Mouse (Mus musculus) neural tube, embryonic 12.5 days (tissue): Measurements from ENCODE around the gene Atl2. TPM values are rescaled to one million over a fixed set of nuclear protein-coding genes. Genes with fewer than 3 reads are reported as not detected.

Experiments
- ATAC-seq: fragments of 200-750 bp; cut with Nextera tagmentation; 2 replicates; pipeline ENCODE4 v1.8.0; 2017; ENCODE audit warnings: low read depth, mild to moderate bottlenecking, moderate TSS enrichment, moderate library complexity; ENCODE audit not compliant: low FRiP score
- H3K27ac ChIP-seq: fragments of 300-500 bp; sonication (generic); 2 replicates; pipeline ENCODE4 v1.5.1; 2016
- H3K27me3 ChIP-seq: fragments of 300-500 bp; sonication (generic); replicated peaks from 2 replicates; pipeline ENCODE4 v1.6.1; 2016; ENCODE audit warnings: mild to moderate bottlenecking
- H3K36me3 ChIP-seq: fragments of 300-500 bp; sonication (generic); 2 replicates; pipeline ENCODE4 v1.6.1; 2016; ENCODE audit warnings: mild to moderate bottlenecking
- H3K4me1 ChIP-seq: fragments of 300-500 bp; sonication (generic); 2 replicates; pipeline ENCODE4 v1.6.1; 2016
- H3K4me2 ChIP-seq: fragments of 300-500 bp; sonication (generic); replicated peaks from 2 replicates; pipeline ENCODE4 v1.6.1; 2016; ENCODE audit warnings: mild to moderate bottlenecking
- H3K4me3 ChIP-seq: fragments of 300-500 bp; sonication (generic); 2 replicates; pipeline ENCODE4 v1.5.1; 2016
- H3K9ac ChIP-seq: fragments of 300-500 bp; sonication (generic); 2 replicates; pipeline ENCODE4 v1.6.1; 2016; ENCODE audit warnings: mild to moderate bottlenecking
- H3K9me3 ChIP-seq: fragments of 300-500 bp; sonication (generic); 2 replicates; pipeline ENCODE4 v1.6.1; 2016; ENCODE audit warnings: mild to moderate bottlenecking
- WGBS: fragments of 180-500 bp; shearing (Covaris S2); methylation state at CpG from one replicate; pipeline ENCODE4 v1.1.7; 2016; 5-methylcytosine and 5-hydroxymethylcytosine counted together
- polyA plus RNA-seq: library from polyadenylated mRNA; unstranded; fragments of >200 nt; fragmentation: Nextera tagmentation; extraction: Ambion mirVana; gene quantifications from 2 replicates; pipeline ENCODE4 v1.2.1, GENCODE M21; 2016

The Atl2 gene
- polyA plus RNA-seq, 1 experiment from 2014 or later = 39.2 TPM

DNA sequence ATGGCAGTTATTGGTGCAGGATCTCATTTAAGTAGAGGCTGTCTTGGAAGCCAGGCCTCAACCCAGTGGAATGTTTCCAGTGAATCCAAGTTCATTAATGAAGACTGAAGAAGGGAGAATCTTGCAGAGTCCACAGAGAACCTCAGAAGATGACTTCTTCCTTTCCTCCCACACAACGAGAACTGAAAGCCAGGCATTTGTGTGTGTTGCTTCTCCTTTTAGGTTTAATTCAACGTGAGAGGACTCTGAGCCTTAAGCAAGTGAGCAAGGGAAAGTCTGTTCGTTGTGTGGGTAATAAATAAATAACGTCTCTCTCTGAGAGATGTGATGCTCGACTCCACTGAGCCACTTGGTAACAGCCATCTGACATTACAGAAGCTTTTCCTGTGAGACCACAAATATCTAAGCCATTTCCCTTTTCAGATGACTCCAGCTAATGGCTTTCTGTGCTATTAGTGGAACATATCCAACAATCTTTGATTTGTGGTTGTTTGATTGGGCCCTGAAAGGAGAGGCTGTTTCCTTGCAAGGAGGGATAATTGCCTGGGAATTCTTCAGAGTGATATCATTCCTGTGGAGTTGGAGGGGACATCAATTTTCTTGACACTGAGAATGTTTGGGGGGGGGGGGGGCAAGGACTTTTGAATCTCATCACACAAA lies 60.1 kb downstream of the Atl2 start:
- ATAC-seq = no peak
- Histone ChIP-seq H3K4me3 (no peak overlapping the region), H3K9me3 (no peaks in the 10 kb centered on the region), H3K27ac (no peak overlapping the region), H3K4me1 (no peaks in the 10 kb centered on the region), H3K36me3 (no peaks in the 10 kb centered on the region), H3K9ac (no peak overlapping the region), H3K4me2 (no peak overlapping the region), H3K27me3 (no peaks in the 10 kb centered on the region)
- WGBS = 45% methylated on average over 5 of the region's 5 CpGs

DNA sequence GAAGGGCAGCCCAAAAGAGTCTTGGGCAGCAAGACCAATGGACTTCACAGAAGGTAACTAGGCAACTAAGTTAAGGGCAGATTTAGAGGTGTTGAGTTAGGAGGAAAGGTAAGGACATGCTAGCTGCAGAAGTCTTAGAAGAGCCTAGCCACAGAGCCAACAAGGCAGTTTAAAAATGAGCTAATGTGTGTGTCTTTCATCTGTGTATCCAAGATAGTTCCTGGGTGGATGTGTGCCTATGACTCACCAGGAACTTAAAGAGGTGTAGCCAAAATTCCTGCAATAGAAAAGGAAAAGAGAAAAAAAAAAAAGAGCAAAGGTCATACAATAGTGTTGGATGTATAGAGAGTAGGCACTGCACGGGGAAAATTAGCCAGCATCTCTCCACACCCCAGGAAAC lies 63.6 kb downstream of the Atl2 start:
- Histone ChIP-seq H3K9me3 (no peaks in the 10 kb centered on the region), H3K4me3 (no peak overlapping the region), H3K4me2 (no peak overlapping the region), H3K9ac (no peak overlapping the region), H3K27ac (no peak overlapping the region), H3K36me3 (no peaks in the 10 kb centered on the region), H3K27me3 (no peaks in the 10 kb centered on the region), H3K4me1 (no peaks in the 10 kb centered on the region)
- no peak for ATAC-seq
- WGBS = 84% methylated on average over 1 of the region's 1 CpGs

DNA sequence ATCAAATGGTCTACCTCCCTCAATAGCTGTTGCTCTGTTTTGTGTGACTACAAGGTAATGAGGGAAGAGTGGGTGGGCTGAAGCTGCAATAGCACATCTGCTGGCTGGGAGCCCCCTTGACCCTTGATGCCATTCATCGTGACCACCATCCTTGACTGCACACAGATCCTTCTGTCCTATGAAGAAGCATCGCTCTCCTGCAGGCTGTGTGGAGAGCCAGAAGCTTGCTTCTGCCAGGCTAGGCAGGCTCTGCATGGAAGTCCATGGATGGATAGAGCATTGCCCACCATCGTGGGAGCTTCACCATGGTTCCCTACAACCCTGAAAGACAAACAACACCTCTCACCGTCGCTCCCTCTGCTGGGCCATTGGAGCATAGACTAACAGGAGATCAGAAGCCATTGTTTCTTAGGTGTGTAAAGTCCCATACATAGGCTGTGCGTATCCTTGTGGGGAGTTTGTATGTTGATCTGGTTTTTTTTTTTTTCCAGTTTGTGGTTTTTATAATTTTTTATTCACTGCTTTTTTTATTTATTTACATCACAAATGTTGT lies 69.4 kb downstream of the Atl2 start:
- 71% methylated on average over 6 of the region's 6 CpGs for WGBS
- ATAC-seq = no peak
- Histone ChIP-seq H3K4me3 (no peak overlapping the region), H3K36me3 (no peaks in the 10 kb centered on the region), H3K27ac (no peak overlapping the region), H3K9me3 (no peaks in the 10 kb centered on the region), H3K4me1 (no peaks in the 10 kb centered on the region), H3K9ac (no peak overlapping the region), H3K27me3 (peaks cover 2% of the 10 kb centered on the region), H3K4me2 (no peak overlapping the region)

DNA sequence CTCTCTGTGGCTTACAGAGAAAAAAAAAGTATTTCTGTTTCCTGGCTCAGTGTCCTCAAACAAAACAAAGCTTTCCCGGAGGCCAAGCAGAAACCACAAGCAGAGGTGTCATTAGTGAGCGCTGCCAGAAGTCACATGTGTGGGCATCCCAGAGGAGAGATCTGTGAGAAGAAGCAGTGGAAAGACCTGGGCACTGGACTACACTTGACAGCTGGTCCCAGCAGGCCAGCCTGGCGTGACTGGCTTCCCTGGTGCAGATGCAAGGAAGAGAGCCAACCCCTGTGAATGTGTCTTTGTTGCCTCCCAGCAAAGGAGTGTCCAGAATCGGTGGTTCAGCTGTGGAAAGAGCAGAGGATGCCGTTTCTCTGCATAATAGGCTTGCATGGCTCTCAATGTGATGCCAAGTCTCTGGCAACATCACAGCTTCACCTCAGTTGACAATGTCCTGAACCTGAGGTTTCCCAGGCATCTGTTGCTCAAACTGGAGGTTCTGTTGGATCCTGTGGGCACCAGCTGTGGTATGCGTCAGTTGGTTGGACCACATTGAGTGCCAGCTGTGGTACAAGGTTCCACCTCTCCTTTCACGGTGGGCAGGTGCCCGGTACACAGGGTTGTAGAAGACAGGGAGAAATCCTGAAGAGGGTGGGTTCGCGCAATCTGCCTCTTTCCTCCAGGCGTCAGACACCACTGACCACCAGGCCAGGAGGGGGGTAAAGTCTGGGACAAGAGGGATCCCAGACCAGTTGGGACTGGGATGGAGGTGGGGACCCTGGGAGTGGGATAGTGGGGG lies 70.5 kb downstream of the Atl2 start:
- WGBS = 82% methylated on average over 11 of the region's 11 CpGs
- Histone ChIP-seq H3K27me3 (peaks cover 11% of the 10 kb centered on the region), H3K36me3 (no peaks in the 10 kb centered on the region), H3K27ac (no peak overlapping the region), H3K9me3 (no peaks in the 10 kb centered on the region), H3K4me2 (no peak overlapping the region), H3K4me3 (no peak overlapping the region), H3K4me1 (no peaks in the 10 kb centered on the region), H3K9ac (no peak overlapping the region)
- ATAC-seq = no peak

DNA sequence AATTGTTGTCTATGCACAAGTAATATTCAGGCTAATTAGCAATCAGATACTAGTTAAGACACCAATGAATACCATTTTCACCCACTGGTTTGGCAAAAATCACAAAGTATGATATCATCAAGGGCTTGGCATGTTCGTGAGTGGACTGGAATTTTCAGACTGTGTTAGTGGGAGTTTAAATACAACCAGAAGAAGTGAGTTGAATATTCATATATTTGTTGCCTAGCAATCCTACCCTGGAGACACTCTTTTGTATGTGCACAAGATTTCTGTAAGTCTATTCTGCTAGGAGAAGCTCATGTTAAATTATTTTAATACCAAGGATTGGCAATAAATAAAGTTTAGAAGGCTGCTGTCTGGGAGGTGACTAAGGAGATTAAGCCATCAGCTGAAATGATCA lies 71.5 kb downstream of the Atl2 start:
- Histone ChIP-seq H3K27ac (no peak overlapping the region), H3K4me2 (no peak overlapping the region), H3K4me3 (no peak overlapping the region), H3K27me3 (peaks cover 20% of the 10 kb centered on the region), H3K4me1 (no peaks in the 10 kb centered on the region), H3K36me3 (no peaks in the 10 kb centered on the region), H3K9ac (no peak overlapping the region), H3K9me3 (no peaks in the 10 kb centered on the region)
- 86% methylated on average over 1 of the region's 1 CpGs for WGBS
- ATAC-seq = no peak

DNA sequence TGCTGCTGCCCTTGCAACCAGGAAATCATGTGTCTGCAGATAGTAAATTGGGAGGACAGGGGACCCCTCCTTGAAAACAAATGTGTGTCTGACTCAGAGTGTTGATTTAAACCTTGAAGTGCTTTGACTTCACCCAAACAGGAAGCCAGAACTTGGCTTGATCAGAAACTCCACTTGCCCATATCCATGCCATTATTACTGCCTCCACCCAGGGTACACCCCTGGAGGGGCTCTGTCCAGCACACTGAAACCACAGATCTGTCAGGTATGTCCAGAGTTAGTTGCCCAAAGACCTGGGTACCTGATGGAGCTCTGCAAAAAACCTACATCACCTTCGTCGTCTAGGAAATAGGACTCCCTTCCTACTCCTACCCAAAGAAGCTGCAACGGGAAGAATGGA lies 77.0 kb downstream of the Atl2 start:
- Histone ChIP-seq H3K4me2 (no peak overlapping the region), H3K36me3 (no peaks in the 10 kb centered on the region), H3K4me1 (peaks cover 6% of the 10 kb centered on the region), H3K9me3 (no peaks in the 10 kb centered on the region), H3K27ac (no peak overlapping the region), H3K9ac (no peak overlapping the region), H3K4me3 (no peak overlapping the region), H3K27me3 (peaks cover 22% of the 10 kb centered on the region)
- 30% methylated on average over 3 of the region's 3 CpGs for WGBS
- no peak for ATAC-seq

DNA sequence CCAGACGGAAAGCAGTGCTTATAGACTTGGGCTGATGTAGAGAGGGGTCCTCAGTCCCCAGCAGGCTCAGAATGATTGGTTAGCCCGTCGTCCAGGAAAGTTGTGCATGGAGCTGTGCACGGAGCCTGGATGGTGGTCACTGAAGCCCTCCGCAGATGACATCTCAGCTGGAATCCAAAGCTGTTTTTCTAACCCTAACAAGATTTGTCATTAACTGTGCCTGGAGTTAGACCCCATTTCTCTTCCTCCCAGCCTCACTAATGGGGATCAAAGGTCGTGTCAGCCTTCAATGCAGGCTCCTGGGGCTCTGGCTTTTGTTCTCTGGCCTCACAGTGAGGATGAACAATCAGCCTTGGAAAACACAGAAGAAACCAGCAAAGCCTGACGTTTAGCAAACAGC lies 77.9 kb downstream of the Atl2 start:
- no peak for ATAC-seq
- H3K9ac ChIP-seq = no peak overlapping the region
- no peak overlapping the region for H3K4me3 ChIP-seq
- no peaks in the 10 kb centered on the region for H3K36me3 ChIP-seq
- 1% methylated on average over 7 of the region's 7 CpGs for WGBS
- no peak overlapping the region for H3K4me2 ChIP-seq
- peaks cover 22% of the 10 kb centered on the region for H3K27me3 ChIP-seq
- no peak overlapping the region for H3K27ac ChIP-seq
- H3K9me3 ChIP-seq = no peaks in the 10 kb centered on the region
- peaks cover 6% of the 10 kb centered on the region for H3K4me1 ChIP-seq

DNA sequence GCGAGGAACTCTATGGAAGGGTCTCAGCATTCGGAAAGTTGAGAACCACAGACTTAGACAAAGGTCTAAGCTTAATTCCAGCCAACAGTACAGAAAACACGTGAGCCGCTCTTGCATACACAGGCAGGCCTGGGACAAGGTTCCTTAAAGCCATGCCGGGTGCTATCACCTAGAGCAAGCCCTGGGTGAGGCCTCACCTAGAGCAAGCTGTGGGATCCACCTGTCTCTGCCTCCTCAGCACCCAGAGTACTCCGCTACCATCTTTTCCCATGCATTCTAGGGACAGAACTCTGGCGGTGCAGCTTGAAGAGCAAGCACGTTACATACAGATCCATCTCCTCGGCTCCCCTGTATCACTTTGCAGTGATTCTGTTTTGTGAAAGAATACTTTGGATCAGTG lies 78.4 kb downstream of the Atl2 start:
- no peaks in the 10 kb centered on the region for H3K9me3 ChIP-seq
- no peak overlapping the region for H3K9ac ChIP-seq
- no peak for ATAC-seq
- peaks cover 22% of the 10 kb centered on the region for H3K27me3 ChIP-seq
- H3K36me3 ChIP-seq = no peaks in the 10 kb centered on the region
- no peak overlapping the region for H3K27ac ChIP-seq
- peaks cover 6% of the 10 kb centered on the region for H3K4me1 ChIP-seq
- H3K4me3 ChIP-seq = no peak overlapping the region
- H3K4me2 ChIP-seq = no peak overlapping the region
- 62% methylated on average over 9 of the region's 9 CpGs for WGBS

DNA sequence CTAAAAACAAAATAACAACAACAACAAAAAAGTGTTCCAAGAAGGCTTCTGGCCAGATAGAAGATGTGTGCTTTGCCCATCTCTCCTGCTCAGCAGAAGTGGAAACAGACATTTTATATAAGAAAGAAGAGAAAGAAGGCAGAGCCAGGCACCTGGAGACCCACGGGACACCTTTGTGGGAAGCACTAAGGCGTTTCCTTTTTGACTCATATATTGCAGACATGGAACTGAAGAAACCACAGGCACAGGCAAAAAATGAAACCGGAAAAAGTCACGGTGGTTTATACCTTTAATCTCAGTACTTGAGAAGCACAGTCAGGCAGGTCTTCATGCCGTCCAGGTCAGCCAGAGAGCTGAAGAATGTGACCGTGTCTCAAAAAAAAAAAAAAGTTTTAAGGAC lies 79.0 kb downstream of the Atl2 start:
- Histone ChIP-seq H3K27me3 (peaks cover 22% of the 10 kb centered on the region), H3K36me3 (no peaks in the 10 kb centered on the region), H3K27ac (no peak overlapping the region), H3K4me2 (no peak overlapping the region), H3K4me1 (peaks cover 6% of the 10 kb centered on the region), H3K4me3 (no peak overlapping the region), H3K9me3 (no peaks in the 10 kb centered on the region), H3K9ac (no peak overlapping the region)
- ATAC-seq = no peak
- WGBS = 82% methylated on average over 6 of the region's 6 CpGs

DNA sequence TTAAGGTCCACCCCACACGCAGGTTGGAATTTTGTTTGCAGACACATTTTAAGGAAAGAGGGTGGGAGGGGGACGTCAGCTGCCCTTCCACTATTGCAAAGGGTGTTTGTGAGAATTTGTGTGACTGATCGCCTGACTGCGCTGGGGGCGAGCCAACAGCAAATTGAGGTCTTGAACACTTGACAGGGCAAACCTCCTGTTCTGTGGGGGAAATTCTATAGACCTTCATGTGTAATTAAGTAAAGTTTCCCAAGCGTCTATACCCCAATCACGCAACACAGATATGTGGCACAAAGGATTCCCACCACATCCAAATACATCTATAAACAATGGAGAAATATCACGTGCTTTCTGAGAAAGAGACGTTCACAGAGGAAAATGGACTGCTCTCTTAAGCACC lies 85.5 kb downstream of the Atl2 start:
- ATAC-seq = no peak
- no peaks in the 10 kb centered on the region for H3K9me3 ChIP-seq
- no peaks in the 10 kb centered on the region for H3K36me3 ChIP-seq

DNA sequence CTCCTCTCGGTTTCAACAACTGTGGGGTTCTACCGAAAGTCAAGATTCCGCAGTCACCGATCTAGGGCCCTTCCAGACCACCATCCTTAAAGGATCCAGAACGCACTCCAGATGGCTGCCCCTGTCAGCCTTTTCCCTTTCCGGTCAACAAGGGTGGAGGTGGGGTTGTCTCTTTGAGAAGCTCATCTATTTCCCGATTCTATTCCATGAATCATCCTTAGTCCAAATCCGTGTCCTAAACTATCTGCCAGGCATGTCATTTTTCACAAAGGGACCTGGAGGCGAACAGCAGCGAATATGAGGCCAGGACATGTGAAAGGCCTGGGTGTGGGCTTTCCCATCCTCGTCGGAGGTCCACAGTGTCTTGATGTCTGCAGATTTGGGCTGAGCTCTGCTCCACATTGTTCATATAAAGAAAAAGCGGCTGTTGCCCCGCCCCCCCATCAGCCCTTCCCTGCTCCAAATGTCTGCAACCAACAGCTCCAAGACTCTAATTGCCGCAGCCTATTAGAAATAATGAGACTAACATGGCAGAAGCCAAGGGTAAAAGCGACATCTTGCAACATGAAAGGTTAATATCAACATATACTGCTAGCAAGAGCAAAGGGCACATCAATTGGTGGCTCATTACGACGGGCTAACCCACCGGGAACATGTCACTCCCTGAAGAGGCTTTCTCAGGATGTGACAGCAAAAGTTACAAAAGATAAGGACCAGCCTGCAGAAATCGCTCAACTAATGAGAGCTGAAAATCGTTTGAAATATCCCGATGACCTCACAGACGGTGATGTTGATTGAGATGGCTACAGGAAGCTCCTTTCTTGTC lies 86.2 kb downstream of the Atl2 start:
- Histone ChIP-seq H3K4me2 (no peak overlapping the region), H3K36me3 (no peaks in the 10 kb centered on the region), H3K9ac (no peak overlapping the region), H3K4me3 (no peak overlapping the region), H3K4me1 (no peaks in the 10 kb centered on the region), H3K27ac (no peak overlapping the region), H3K9me3 (no peaks in the 10 kb centered on the region), H3K27me3 (no peaks in the 10 kb centered on the region)
- no peak for ATAC-seq
- WGBS = 88% methylated on average over 23 of the region's 23 CpGs

More for the DNA sequence above, 85.5 kb downstream of the Atl2 start:
- H3K27ac ChIP-seq = no peak overlapping the region
- H3K4me3 ChIP-seq = no peak overlapping the region
- no peaks in the 10 kb centered on the region for H3K4me1 ChIP-seq
- no peaks in the 10 kb centered on the region for H3K27me3 ChIP-seq
- no peak overlapping the region for H3K4me2 ChIP-seq
- 91% methylated on average over 9 of the region's 9 CpGs for WGBS
- no peak overlapping the region for H3K9ac ChIP-seq

DNA sequence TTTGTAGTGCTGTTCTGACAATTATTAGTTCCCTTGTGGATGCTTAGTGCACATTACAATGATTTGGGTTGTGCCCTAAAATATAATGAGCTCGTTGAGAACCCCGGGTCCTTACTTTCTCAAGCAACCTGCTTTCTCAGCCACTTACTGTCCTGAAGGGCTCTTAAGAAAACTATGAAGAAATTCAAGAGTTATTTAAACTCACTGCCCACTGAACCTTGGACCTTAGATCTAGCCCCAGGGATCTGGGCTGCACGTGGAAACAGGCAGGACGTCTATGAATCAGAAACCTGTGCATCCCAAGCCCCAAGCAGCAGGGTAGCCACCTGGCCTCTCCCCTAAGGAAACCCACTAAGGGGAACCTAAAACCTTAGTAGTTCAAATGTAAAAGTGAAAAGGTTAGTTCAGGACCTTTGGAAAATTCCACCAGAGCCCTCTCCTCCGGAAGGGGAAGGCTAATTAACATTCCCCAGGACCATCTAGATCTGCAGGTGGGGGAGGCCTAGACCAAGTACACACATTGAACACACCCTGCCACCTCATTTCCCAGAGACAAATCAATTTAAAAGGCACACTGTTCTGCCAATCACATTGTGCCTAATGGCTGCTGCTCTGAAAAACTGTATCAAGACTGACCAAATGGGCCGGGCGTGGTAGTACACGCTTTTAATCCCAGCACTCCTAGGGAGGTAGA lies 88.5 kb downstream of the Atl2 start:
- Histone ChIP-seq H3K4me3 (no peak overlapping the region), H3K27me3 (no peaks in the 10 kb centered on the region), H3K4me2 (no peak overlapping the region), H3K27ac (no peak overlapping the region), H3K36me3 (no peaks in the 10 kb centered on the region), H3K4me1 (no peaks in the 10 kb centered on the region), H3K9me3 (no peaks in the 10 kb centered on the region), H3K9ac (no peak overlapping the region)
- no peak for ATAC-seq
- WGBS = 80% methylated on average over 8 of the region's 8 CpGs
